Mouse (Mus musculus) left cerebral cortex, postnatal 4 days (tissue): ENCODE data around the gene Bicd2. TPM values are rescaled to one million over a fixed set of nuclear protein-coding genes. Genes with fewer than 3 reads are reported as not detected.

Experiments used
- DNase-seq: peaks from one replicate; pipeline ENCODE4 v3.0.0-alpha.2; 2022
- intact Hi-C: fragments of 180-260 bp; cut with DNase I; formaldehyde crosslinking; loops from one replicate; pipeline ENCODE4 v1.15.1; 2025
- total RNA-seq, 2 experiments: library from RNA; stranded (reverse); gene quantifications; 2 replicates each; pipeline ENCODE4 v1.2.3; 2021

Gene Bicd2
- total RNA-seq, 2 experiments from 2014 or later = 56.6 to 57.2 TPM

GRCm38 (mm10) chr13:49393579-49393978 lies 52.2 kb downstream of the Bicd2 start:
- DNase-seq = no peak
- intact Hi-C loops = no loop called here

DNA sequence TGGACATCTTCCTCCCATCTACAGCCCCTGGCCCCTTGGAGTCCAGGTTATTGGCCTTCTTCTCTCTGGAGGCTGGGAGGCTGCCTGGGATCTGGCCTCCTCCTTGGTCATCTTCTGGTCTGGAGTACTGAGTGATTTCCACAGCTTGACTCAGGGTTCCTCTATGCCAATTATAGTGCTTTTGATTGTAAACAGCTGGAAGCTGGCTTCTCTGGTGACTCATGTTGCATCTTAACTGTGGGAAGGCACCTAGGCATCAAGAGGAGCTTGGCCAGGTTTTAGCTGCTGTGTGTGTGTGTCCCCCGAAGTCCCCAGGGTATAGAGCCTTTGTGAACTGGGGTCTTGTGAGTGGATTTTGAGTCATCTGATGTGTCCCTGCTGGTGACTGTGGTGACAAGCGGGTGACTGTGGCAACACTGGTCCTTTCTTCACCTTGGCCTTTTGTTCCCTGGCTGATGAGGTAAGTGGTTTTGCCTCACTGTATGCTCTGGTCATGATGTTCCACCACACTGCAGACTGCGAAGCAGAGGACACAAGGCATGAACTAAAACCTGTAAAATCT lies 53.6 kb downstream of the Bicd2 start:
- intact Hi-C loops = no loop called here
- DNase-seq = no peak

GRCm38 (mm10) chr13:49396798-49397197 lies 55.4 kb downstream of the Bicd2 start:
- no peak for DNase-seq
- intact Hi-C loops = no loop called here

DNA sequence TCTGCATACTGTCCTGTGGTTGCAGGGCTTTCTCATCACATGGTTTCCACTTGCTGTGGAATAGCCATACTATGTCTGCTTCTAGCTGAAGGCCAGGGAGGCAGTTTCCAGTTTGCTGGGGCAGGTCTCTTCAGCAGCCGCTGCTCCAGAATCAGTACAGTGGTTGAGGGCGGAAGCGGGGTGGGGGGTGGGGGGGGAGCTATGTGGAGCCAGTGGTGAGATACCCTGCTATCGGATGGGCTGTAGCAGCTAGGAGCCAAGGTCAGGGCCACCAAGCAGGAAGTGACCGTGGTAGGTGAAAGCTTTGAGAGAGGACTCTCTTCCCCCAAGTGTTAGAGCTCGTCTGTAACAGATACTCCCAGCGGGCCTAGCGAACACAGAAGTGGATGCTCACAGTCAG lies 56.8 kb downstream of the Bicd2 start:
- DNase-seq = no peak
- intact Hi-C loops = no loop called here

- intact Hi-C loops = no loop called here
- DNase-seq = peak; percentile 31
These were observed 58.8 kb downstream of the Bicd2 start for GRCm38 (mm10) chr13:49400139-49400538.

DNA sequence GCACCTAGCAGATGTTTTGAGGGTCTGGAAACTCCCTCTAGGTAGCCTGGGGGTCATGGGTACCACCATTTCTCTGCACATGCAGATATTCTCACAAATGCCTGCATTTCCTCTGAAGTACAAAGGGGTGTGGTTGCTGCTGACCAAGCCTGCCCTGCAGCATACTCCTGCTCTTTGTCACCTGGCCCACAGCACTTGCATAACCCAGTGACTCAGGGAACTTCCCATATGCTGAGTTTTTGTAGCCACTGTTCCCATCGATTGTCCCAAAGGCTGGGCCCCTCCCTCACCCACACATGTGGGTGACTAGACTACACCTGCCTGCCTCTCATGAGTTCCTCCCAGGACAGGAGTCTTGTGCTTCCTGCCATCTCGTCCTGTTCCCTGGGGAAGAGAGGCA lies 61.2 kb downstream of the Bicd2 start:
- no peak for DNase-seq
- intact Hi-C loops = no loop called here

DNA sequence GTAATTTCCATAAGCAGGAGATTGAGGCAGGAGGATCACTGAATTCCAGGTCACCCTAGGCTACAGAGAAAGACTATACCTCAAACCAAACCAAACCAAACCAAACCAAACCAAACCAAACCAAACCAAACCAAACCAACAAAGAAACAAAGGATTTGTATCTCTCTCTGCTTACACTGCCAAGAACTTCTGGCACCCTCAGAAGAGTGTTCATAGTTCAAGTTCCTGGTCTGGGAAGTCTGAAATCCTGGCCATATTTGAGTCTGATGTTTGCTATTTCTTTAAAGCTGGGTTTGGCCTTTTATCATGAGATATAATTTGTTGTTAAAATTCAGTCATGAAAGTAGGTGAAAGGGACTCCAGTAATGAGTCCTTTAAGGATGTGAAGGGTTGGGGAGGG lies 66.4 kb downstream of the Bicd2 start:
- DNase-seq = no peak
- intact Hi-C loops = no loop called here

DNA sequence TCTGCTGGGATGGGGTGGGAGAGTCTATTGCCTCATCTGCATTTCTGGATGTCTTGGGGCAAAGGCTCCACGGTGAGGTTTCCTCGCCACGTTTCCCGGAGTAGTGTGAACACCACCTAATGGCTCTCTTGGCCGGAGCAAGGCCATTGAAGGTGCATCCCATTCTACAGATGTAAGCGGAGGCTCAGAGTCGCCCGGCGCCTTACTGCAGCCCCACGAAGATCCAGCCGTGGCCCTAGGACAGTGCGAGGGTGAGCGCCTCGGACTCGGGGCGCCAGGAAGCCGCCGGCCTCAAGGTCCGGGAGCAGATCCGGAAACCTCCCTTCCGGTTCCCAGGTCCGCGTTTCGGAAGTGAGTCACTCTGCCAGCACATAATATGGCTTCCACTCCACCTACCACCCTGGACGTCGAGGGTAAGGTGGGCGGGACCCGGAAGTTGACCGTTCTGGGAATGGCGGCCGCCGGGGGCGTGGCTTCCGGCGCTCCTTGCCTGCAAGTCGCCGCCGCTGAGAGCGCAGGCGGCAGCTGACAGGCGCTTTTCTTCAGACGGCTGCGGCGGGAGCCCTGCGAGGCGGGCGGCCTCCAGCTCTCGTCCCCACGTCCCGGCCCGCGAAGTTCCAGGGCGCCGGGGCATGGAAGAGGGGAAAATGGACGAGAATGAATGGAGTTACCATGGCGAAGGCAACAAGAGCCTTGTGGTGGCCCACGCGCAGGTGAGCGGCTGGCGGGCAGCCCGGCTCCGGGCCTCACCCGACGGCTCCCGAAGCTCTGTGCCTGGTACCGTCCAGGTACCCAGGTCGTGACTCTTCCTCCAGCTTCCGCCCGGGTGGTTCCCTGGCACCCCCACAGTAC lies 79.6 kb downstream of the Bicd2 start, which contains the start of gene Ippk:
TSS of gene Ippk (plus strand) at position 496 of the 852 bp plus-strand sequence.
- intact Hi-C loops = no loop called here
- peak; percentile 99 for DNase-seq

- DNase-seq = peak; percentile 34
These were observed 80.2 kb downstream of the Bicd2 start for GRCm38 (mm10) chr13:49421606-49421917.

GRCm38 (mm10) chr13:49421959-49422358 lies 80.6 kb downstream of the Bicd2 start:
- intact Hi-C loops = no loop called here
- DNase-seq = no peak

More at GRCm38 (mm10) chr13:49421606-49421917, 80.2 kb downstream of the Bicd2 start:
- intact Hi-C loops = no loop called here

GRCm38 (mm10) chr13:49426736-49427135 lies 85.4 kb downstream of the Bicd2 start:
- DNase-seq = no peak
- intact Hi-C loops = no loop called here

DNA sequence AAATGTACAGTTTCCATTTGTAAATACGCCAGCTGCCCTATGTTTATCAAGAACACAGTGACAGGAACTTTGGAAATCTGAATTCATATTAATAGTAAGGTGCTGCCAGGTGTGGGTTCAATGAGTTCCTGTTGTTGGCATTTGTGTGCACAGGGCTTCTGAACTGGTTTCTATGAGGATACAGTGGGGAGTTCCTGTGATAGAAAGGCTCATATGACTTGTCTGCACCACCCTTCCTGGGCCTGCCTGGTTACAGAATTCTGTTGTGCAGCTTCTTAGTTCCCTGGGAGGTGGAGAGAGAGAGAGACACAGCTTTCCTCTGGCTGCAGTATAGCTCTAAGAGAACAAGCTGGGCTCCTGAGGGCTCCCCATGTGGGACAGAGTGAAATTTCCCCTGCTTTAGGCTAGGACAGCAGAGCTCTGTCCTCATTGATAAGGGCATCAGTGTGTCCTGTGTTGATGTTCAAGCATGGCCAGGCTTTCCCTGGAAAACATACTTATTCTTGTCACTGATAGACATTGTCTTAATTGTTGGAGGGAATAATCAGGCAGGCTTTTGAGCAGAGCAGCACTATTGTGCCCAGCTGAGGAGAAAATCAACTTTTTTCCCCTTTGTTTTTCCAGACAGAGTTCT lies 86.8 kb downstream of the Bicd2 start:
- intact Hi-C loops = no loop called here
- DNase-seq = no peak

DNA sequence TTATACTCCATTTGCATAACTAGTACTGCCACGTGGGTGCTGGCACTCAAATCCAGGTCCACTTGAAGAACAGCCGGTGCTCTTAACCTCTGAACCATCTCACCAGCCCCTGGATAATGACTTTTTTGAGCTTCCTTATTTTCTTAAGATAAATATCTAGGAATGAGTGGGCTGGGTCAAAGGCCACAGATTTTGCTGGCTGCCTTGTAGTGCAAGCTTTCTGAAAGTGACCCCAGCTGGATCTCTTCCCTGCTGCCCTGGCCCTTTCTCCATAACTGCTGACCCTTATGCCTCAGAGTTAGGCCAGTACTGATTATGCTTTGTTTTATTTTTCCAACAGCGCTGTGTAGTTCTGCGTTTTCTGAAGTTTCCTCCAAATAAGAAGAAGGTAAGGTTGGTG lies 89.1 kb downstream of the Bicd2 start:
- DNase-seq = no peak
- intact Hi-C loops = no loop called here

DNA sequence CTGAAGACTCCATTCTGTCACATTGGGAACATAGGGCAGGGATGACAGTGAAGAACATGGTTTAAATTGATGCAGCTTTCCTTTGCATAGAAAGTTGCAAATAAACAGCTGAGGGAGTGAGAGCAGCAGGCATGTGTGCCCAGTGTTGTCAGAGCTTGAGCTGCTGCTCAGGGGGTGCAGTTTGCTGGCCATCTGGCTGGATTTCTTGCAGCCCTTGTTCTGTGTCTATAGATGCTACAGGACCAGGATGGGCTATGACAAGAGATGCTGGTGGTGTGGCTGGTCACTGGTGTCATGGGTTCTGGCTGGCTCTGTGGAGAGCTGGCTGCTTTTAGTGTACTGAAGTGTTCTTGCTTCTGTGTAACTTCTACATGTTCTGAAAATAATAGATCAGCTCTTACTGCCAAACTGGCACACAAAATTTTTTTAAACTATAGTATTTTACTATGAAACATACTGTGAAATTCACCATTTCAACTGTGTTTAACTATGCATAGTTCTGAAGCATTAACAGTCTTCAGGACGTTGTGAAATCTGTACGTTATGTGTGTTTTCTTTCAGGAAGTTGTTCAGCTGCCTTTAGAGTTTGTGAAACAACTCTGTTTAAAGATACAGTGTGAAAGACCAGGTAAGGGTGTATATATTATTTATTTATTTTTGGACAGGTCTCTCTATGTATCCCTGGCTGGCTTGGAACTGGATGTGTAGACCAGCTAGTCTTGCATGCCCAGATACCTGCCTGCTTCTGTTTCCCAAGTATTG lies 92.1 kb downstream of the Bicd2 start:
- no peak for DNase-seq
- intact Hi-C loops = no loop called here

DNA sequence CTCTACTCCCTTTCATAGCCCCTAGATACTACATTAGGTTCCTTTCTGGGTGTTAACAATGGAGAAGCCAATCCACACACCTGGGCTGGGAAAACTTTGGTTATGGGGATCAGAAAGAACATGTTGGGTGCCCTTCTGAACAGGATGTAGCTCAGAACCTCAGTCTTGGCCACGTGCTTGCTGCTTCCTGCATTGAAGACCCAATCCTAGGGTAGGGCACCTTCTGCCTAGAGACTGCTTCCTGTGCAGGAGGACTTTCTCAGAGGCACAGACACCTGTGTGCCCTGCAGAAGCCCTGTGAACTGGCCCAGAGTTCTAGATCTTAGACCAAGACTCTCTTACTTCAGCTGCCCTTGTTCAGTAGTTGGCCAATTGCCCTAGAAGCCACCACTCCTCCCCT lies 94.4 kb downstream of the Bicd2 start:
- no peak for DNase-seq
- intact Hi-C loops = no loop called here

DNA sequence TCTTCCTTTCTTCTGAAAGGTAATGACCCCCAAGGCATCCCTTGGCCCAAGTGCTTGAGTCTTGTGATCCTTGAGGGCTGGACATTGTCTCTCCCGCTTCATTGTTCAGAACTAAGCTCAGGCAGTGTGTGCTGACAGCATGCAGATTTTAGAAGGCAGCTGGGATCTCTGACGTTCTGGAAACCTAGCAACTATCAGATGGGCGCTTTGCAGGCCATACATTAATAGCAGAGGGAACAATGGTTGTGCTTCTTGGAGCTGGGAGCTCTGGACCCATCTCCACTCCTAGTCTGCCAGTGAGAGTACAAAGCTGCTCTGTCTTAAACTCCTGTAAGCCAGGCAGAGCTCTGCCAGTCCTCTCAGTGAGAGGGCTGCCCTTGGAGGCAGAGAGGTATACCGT lies 94.8 kb downstream of the Bicd2 start:
- no peak for DNase-seq
- intact Hi-C loops = no loop called here

Other genes starting within 250 kb of the Bicd2 start
- gene Wnk2, start 193.6 kb upstream of the Bicd2 start, total RNA-seq = 100 to 1,000 TPM; 134 to 137 TPM
- 10 to 100 TPM; 17.2 to 17.4 TPM for gene Ninj1, start 154.1 kb upstream of the Bicd2 start, total RNA-seq
- gene Card19, start 125.5 kb upstream of the Bicd2 start, total RNA-seq = 10 to 100 TPM in 1 of 2 experiments, 1 to 10 TPM in 1; 7.6 to 12.6 TPM
- under 1 TPM; 0.54 to 0.58 TPM for gene Susd3, start 92.9 kb upstream of the Bicd2 start, total RNA-seq
- gene Fgd3, start 21.3 kb upstream of the Bicd2 start, total RNA-seq = 10 to 100 TPM; 19.8 to 27.2 TPM
- gene Ippk, start 79.7 kb downstream of the Bicd2 start, total RNA-seq = 10 to 100 TPM; 12.7 to 12.8 TPM
- gene Tes3-ps, start 151.7 kb downstream of the Bicd2 start, total RNA-seq = 1 to 10 TPM; 2.4 to 2.8 TPM
- 1 to 10 TPM; 1.7 to 1.9 TPM for gene Ecm2, start 163.2 kb downstream of the Bicd2 start, total RNA-seq
- 1 to 10 TPM in 1 of 2 experiments, under 1 TPM in 1; 0.89 to 1.1 TPM for gene Aspn, start 202.9 kb downstream of the Bicd2 start, total RNA-seq
- gene Omd, start 240.9 kb downstream of the Bicd2 start, total RNA-seq = 1 to 10 TPM; 1.2 to 1.4 TPM